Mouse (Mus musculus): ENCODE data around the gene Arrdc2. TPM values are rescaled to one million over a fixed set of nuclear protein-coding genes. Genes with fewer than 3 reads are reported as not detected.

The Arrdc2 gene
- polyA plus RNA-seq, 1 experiment from 2014 or later = 6.9 TPM

- no peaks in the 10 kb centered on the region for H3K4me1 ChIP-seq (replicated peaks; ENCODE audit: control insufficient read depth, insufficient read depth, low read length)
- WGBS = 68% methylated on average over 20 of the region's 20 CpGs
- no peak overlapping the region for H3K9ac ChIP-seq (ENCODE audit: low read depth, low read length)
- H3K27ac ChIP-seq (ENCODE audit: low read depth, low read length) = no peak overlapping the region
- no peak overlapping the region for H3K4me2 ChIP-seq (replicated peaks; ENCODE audit: low read depth)
- no peak overlapping the region for H3K4me3 ChIP-seq (ENCODE audit: low read depth, low read length)
- no peak for TF ChIP-seq CTCF (IDR thresholded peaks at IDR 0.05; ENCODE audit: low read depth)
- no peaks in the 10 kb centered on the region for H3K36me3 ChIP-seq (ENCODE audit: control insufficient read depth, insufficient read depth)
- no peaks in the 10 kb centered on the region; the same call in 1 of the 2 replicates for H3K27me3 ChIP-seq (replicated peaks; ENCODE audit: control insufficient read depth, insufficient read depth, low read length)
- no peaks in the 10 kb centered on the region for H3K9me3 ChIP-seq (ENCODE audit: control insufficient read depth)
- ATAC-seq = no peak
Observed at GRCm38 (mm10) chr8:70810962-70811680, 28.4 kb downstream of the Arrdc2 start.

GRCm38 (mm10) chr8:70808955-70809701 lies 30.4 kb downstream of the Arrdc2 start:
- no peak overlapping the region for H3K27ac ChIP-seq (ENCODE audit: low read depth, low read length)
- H3K36me3 ChIP-seq (ENCODE audit: control insufficient read depth, insufficient read depth) = no peaks in the 10 kb centered on the region
- H3K4me3 ChIP-seq (ENCODE audit: low read depth, low read length) = no peak overlapping the region
- no peaks in the 10 kb centered on the region for H3K9me3 ChIP-seq (ENCODE audit: control insufficient read depth)
- no peak for TF ChIP-seq CTCF (IDR thresholded peaks at IDR 0.05; ENCODE audit: low read depth)
- H3K9ac ChIP-seq (ENCODE audit: low read depth, low read length) = no peak overlapping the region
- H3K4me1 ChIP-seq (replicated peaks; ENCODE audit: control insufficient read depth, insufficient read depth, low read length) = 0 out of 2 replicates have a peak, but pooled peaks cover 3% of the 10 kb centered on the region
- WGBS = 82% methylated on average over 8 of the region's 8 CpGs
- ATAC-seq = no peak
- no peak overlapping the region for H3K4me2 ChIP-seq (replicated peaks; ENCODE audit: low read depth)
- H3K27me3 ChIP-seq (replicated peaks; ENCODE audit: control insufficient read depth, insufficient read depth, low read length) = no peaks in the 10 kb centered on the region; the same call in 1 of the 2 replicates

- H3K4me3 ChIP-seq (ENCODE audit: low read depth, low read length) = no peak within 1 kb of the TSS
- no peak for TF ChIP-seq CTCF (IDR thresholded peaks at IDR 0.05; ENCODE audit: low read depth)
Observed at GRCm38 (mm10) chr8:70808239-70808638, 31.3 kb downstream of the Arrdc2 start, which contains the start of gene Il12rb1. Gene Il12rb1, plus strand, starts transcription at chr8:70808449.

GRCm38 (mm10) chr8:70807304-70807703 lies 32.2 kb downstream of the Arrdc2 start:
- no peak overlapping the region for H3K9ac ChIP-seq (ENCODE audit: low read depth, low read length)
- TF ChIP-seq CTCF (IDR thresholded peaks at IDR 0.05; ENCODE audit: low read depth) = no peak
- H3K4me1 ChIP-seq (replicated peaks; ENCODE audit: control insufficient read depth, insufficient read depth, low read length) = 0 out of 2 replicates have a peak, but pooled peaks cover 3% of the 10 kb centered on the region
- H3K36me3 ChIP-seq (ENCODE audit: control insufficient read depth, insufficient read depth) = no peaks in the 10 kb centered on the region
- no peak overlapping the region for H3K4me3 ChIP-seq (ENCODE audit: low read depth, low read length)
- H3K9me3 ChIP-seq (ENCODE audit: control insufficient read depth) = no peaks in the 10 kb centered on the region
- WGBS = 44% methylated on average over 1 of the region's 1 CpGs
- H3K27me3 ChIP-seq (replicated peaks; ENCODE audit: control insufficient read depth, insufficient read depth, low read length) = no peaks in the 10 kb centered on the region
- no peak overlapping the region for H3K4me2 ChIP-seq (replicated peaks; ENCODE audit: low read depth)
- H3K27ac ChIP-seq (ENCODE audit: low read depth, low read length) = no peak overlapping the region
- ATAC-seq = no peak

More at GRCm38 (mm10) chr8:70808239-70808638, 31.3 kb downstream of the Arrdc2 start, which contains the start of gene Il12rb1:
- H3K27me3 ChIP-seq (replicated peaks; ENCODE audit: control insufficient read depth, insufficient read depth, low read length) = no peaks in the 10 kb centered on the region
- WGBS = 59% methylated on average over 5 of the region's 5 CpGs
- no peaks in the 10 kb centered on the region for H3K9me3 ChIP-seq (ENCODE audit: control insufficient read depth)
- no peak within 1 kb of the TSS for H3K4me2 ChIP-seq (replicated peaks; ENCODE audit: low read depth)
- H3K27ac ChIP-seq (ENCODE audit: low read depth, low read length) = no peak within 1 kb of the TSS
- 0 out of 2 replicates have a peak, but pooled peaks cover 3% of the 10 kb centered on the region for H3K4me1 ChIP-seq (replicated peaks; ENCODE audit: control insufficient read depth, insufficient read depth, low read length)
- no peaks in the 10 kb centered on the region for H3K36me3 ChIP-seq (ENCODE audit: control insufficient read depth, insufficient read depth)
- H3K9ac ChIP-seq (ENCODE audit: low read depth, low read length) = no peak within 1 kb of the TSS
- ATAC-seq = no peak

GRCm38 (mm10) chr8:70806541-70806940 lies 33.0 kb downstream of the Arrdc2 start:
- no peak for ATAC-seq
- Histone ChIP-seq H3K9ac (ENCODE audit: low read depth, low read length) (no peak overlapping the region), H3K36me3 (ENCODE audit: control insufficient read depth, insufficient read depth) (no peaks in the 10 kb centered on the region), H3K4me2 (replicated peaks; ENCODE audit: low read depth) (no peak overlapping the region), H3K27ac (ENCODE audit: low read depth, low read length) (no peak overlapping the region), H3K4me3 (ENCODE audit: low read depth, low read length) (no peak overlapping the region), H3K4me1 (replicated peaks; ENCODE audit: control insufficient read depth, insufficient read depth, low read length) (0 out of 2 replicates have a peak, but pooled peaks cover 3% of the 10 kb centered on the region), H3K27me3 (replicated peaks; ENCODE audit: control insufficient read depth, insufficient read depth, low read length) (no peaks in the 10 kb centered on the region), H3K9me3 (ENCODE audit: control insufficient read depth) (no peaks in the 10 kb centered on the region)
- no peak for TF ChIP-seq CTCF (IDR thresholded peaks at IDR 0.05; ENCODE audit: low read depth)
- 72% methylated on average over 4 of the region's 4 CpGs for WGBS

Measured in intestine, postnatal 0 days (tissue).